Mouse (Mus musculus) hindbrain, embryonic 11.5 days (tissue): Measurements from ENCODE around the gene Agxt2. TPM values are rescaled to one million over a fixed set of nuclear protein-coding genes. Genes with fewer than 3 reads are reported as not detected.

Source experiments
- ATAC-seq: fragments of 200-750 bp; cut with Nextera tagmentation; 2 replicates; pipeline ENCODE4 v1.8.0; 2017; ENCODE audit warnings: mild to moderate bottlenecking, moderate TSS enrichment, moderate library complexity; ENCODE audit not compliant: low FRiP score
- DNase-seq: peaks from one replicate; pipeline ENCODE4 v3.0.0-alpha.2; 2015; ENCODE audit warnings: low spot score
- H3K27ac ChIP-seq: fragments of 300-500 bp; sonication (generic); 2 replicates; pipeline ENCODE4 v1.5.1; 2014; ENCODE audit warnings: mild to moderate bottlenecking, low read depth, low read length
- H3K27me3 ChIP-seq: fragments of 300-500 bp; sonication (generic); 2 replicates; pipeline ENCODE4 v1.6.1; 2014; ENCODE audit warnings: mild to moderate bottlenecking, low read length, moderate library complexity, mixed read lengths; ENCODE audit not compliant: control insufficient read depth, insufficient read depth
- H3K36me3 ChIP-seq: fragments of 300-500 bp; sonication (generic); 2 replicates; pipeline ENCODE4 v1.6.1; 2014; ENCODE audit warnings: mild to moderate bottlenecking, low read length, moderate library complexity, mixed read lengths; ENCODE audit not compliant: control insufficient read depth, insufficient read depth
- H3K4me1 ChIP-seq: fragments of 300-500 bp; sonication (generic); replicated peaks from 2 replicates; pipeline ENCODE4 v1.6.1; 2014; ENCODE audit warnings: low read length, mixed read lengths; ENCODE audit not compliant: control insufficient read depth, insufficient read depth
- H3K4me2 ChIP-seq: fragments of 300-500 bp; sonication (generic); replicated peaks from 2 replicates; pipeline ENCODE4 v1.6.1; 2014; ENCODE audit warnings: mild to moderate bottlenecking, low read depth, low read length
- H3K4me3 ChIP-seq: fragments of 300-500 bp; sonication (generic); 2 replicates; pipeline ENCODE4 v1.5.1; 2014; ENCODE audit warnings: low read depth, low read length
- H3K9ac ChIP-seq: fragments of 300-500 bp; sonication (generic); 2 replicates; pipeline ENCODE4 v1.6.1; 2014; ENCODE audit warnings: low read depth, low read length
- H3K9me3 ChIP-seq: fragments of 300-500 bp; sonication (generic); 2 replicates; pipeline ENCODE4 v1.6.1; 2016; ENCODE audit warnings: low read length; ENCODE audit not compliant: control insufficient read depth
- WGBS: fragments of 180-500 bp; shearing (Covaris S2); extraction: QIAGEN DNeasy Blood & Tissue Kit; methylation state at CpG from one replicate; pipeline ENCODE4 v1.1.7; 2014; 5-methylcytosine and 5-hydroxymethylcytosine counted together
- polyA plus RNA-seq: library from polyadenylated mRNA; unstranded; fragments of >200 nt; fragmentation: Nextera tagmentation; extraction: Ambion mirVana; gene quantifications from 2 replicates; pipeline ENCODE4 v1.2.1, GENCODE M21; 2014

Gene Agxt2
- polyA plus RNA-seq, 1 experiment from 2014 or later: not detected

DNA sequence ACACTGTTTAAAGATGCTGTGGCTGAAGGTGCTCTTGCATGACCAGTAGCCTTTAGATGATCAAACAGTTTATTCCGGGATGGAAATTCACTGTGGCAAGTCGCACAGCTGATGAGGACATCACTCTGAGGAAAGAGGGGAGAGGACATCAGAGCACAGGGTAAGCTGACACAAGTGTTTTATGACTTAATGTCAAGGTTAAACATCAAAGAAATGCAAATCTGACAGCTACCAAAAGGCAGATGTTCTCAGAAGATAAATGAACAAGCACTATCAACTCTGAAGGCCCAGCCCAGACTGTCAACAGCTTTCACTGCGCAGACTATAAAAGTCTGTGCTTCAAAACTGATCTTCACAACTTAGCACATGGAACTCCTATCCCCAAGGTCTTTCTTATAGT, 88.8 kb downstream of the Agxt2 start:
- Histone ChIP-seq H3K27ac (no peak overlapping the region), H3K4me3 (no peak overlapping the region), H3K4me1 (no peaks in the 10 kb centered on the region), H3K27me3 (no peaks in the 10 kb centered on the region), H3K9ac (no peak overlapping the region), H3K4me2 (no peak overlapping the region), H3K36me3 (no peaks in the 10 kb centered on the region), H3K9me3 (no peaks in the 10 kb centered on the region)
- DNase-seq (no peak), ATAC-seq (no peak)
- WGBS: 94% methylated on average over 3 of the region's 3 CpGs

Other genes starting within 250 kb of the Agxt2 start
- gene Prlr, start 181.3 kb upstream of the Agxt2 start, polyA plus RNA-seq: 0.09 and 0.20 TPM in 2 replicates
- not detected in 2 replicates for gene Gm21973, start 33.2 kb upstream of the Agxt2 start, polyA plus RNA-seq
- gene Dnajc21, start 112.0 kb downstream of the Agxt2 start, polyA plus RNA-seq: 16.0 TPM in 2 replicates
- 126 and 130 TPM in 2 replicates for gene Brix1, start 127.4 kb downstream of the Agxt2 start, polyA plus RNA-seq
- gene Rad1, start 127.5 kb downstream of the Agxt2 start, polyA plus RNA-seq: 31.4 and 33.5 TPM in 2 replicates
- gene Ttc23l, start 200.1 kb downstream of the Agxt2 start, polyA plus RNA-seq: not detected in 2 replicates